Mouse (Mus musculus) adrenal gland, postnatal 36 days (tissue): ENCODE measurements at regions not wholly inside any gene's neighbourhood (a gene's known extent, or its start where the extent isn't known, plus 50 kb on each side); places are given as distances from the start of the nearest gene placed in this dataset.

Experiments
- DNase-seq, 2 experiments: peaks; one replicate each; pipeline ENCODE4 v3.0.0; 2021; ENCODE audit warnings: mixed read lengths in 1 of 2

GRCm38 (mm10) chr16:60941767-60942166, 336.4 kb upstream of the Epha6 start:
- DNase-seq = peak; percentile 7 to 21
